Mouse (Mus musculus) kidney, postnatal 14 days (tissue): ENCODE results near the gene Bsg.
A peak's percentile ranks its signal among the peaks of the same experiment; 100 is the strongest.

Experiments
- DNase-seq: peaks from one replicate; pipeline ENCODE4 v3.0.0; 2022; ENCODE audit warnings: mixed read lengths

The Bsg gene

GRCm38 (mm10) chr10:79704065-79704969 lies at the start of gene Bsg:
Bsg (plus strand) TSS chr10:79704491.
- DNase-seq = peak; percentile 100

DNA sequence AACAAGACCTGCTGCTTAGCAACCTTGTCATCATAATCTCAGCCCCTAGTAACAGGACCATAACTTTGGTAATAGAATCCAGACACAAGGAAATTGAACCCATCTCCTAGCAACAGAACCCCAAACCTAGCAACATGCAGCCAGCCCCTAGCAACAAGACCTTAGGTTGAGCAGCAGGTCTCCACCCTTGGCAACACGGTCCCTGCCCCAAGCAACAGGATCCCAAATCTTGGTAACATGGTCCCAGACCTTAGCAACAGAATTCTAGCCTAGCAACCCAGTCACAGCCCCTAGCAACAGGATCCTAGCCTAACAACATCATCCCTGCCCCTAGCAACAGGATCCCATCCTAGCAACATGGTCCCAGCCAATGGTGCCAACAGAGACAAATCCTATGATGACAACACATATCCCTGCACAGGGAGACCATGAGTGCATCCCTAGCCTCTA lies 49.3 kb upstream of the Bsg start:
- no peak for DNase-seq

DNA sequence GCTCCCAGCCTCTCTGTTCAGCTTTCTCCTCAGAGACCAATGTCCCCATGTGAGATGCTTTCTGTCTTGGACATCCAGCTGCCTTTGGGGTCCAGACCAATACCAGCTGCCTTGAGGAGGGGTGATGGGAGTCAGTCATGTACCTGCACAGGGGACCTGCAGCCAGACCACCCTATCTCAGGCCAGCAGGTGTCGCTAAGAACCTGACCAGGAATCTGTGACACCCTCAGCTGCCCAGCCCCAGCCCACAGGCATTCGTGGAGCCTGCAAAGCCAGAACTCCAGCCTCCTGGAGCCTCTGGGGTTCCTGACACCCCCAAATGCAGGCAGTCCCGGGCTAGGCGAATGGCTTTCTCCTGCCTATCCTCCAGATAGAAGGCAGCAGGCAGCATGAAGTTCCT lies 45.5 kb upstream of the Bsg start:
- peak; percentile 51 for DNase-seq

DNA sequence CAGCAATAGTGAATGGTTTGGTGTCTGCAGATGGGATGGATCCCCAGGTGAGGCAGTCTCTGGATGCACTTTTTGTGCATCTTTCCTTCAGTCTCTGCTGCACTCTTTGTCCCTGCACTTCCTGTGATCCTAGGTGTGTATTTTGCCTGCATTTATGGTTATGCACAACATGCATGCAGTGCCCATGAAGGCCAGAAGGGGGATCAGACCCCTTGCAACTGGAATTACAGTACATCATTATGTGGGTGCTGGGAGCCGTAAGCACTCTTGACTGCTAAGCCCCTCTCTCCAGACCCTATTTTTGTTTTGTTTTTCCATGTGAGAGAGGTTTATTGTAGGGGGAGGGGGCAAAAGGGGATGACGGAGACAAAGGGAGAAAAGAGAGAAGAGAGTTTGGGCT lies 44.0 kb upstream of the Bsg start:
- DNase-seq = no peak

- no peak for DNase-seq
Observed at GRCm38 (mm10) chr10:79661861-79662260, 42.4 kb upstream of the Bsg start.

DNA sequence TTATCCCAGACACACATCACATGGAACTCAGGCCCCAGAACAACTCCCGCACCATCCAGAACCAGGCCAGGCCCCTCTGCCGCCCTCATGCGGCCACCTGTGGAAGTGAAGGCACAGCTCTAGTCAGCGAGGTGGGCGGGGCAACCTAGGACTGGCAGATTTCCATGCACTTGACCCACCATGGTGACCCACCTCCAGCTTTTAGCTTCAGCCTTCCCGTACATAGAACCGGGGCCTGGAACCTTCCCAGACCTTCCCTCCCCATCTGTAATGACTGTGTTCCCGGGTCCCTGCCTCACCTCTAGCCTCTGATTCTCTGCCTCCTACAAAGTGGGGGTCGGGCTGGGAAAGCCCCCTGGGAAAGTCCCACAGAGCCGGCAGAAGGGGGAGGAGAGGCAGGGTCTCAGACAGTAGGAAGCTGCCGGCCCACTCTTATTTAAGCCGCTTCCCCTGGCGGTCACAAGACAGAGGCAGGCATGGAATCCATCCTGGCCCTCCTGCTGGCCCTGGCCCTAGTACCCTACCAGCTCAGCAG lies 40.1 kb upstream of the Bsg start, which contains the start of gene Madcam1:
Gene Madcam1, plus strand, starts transcription at position 429 of the 535 bp plus-strand sequence.
- peak; percentile 78 for DNase-seq

GRCm38 (mm10) chr10:79665051-79665450 lies 39.2 kb upstream of the Bsg start:
- DNase-seq = no peak

- no peak for DNase-seq
Observed at GRCm38 (mm10) chr10:79666493-79666892, 37.8 kb upstream of the Bsg start.

DNA sequence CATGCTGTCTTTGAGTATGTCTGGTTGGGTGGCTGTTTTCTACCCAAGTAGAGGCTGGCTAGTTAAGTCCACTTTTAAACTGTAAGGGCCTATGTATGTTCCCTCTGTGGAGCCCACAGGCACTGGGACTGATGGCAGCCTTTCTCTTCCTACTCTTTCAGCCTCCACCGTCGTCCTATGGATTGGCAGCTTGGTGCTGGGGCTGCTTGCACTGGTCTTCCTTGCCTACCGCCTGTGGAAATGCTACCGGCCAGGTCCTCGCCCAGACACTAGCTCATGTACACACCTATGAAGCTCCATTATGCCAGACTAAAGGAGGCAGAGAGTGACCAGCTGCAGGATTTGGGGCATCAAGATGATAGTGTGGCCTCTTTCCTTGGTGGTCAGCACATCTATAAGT lies 36.2 kb upstream of the Bsg start:
- DNase-seq = no peak

DNA sequence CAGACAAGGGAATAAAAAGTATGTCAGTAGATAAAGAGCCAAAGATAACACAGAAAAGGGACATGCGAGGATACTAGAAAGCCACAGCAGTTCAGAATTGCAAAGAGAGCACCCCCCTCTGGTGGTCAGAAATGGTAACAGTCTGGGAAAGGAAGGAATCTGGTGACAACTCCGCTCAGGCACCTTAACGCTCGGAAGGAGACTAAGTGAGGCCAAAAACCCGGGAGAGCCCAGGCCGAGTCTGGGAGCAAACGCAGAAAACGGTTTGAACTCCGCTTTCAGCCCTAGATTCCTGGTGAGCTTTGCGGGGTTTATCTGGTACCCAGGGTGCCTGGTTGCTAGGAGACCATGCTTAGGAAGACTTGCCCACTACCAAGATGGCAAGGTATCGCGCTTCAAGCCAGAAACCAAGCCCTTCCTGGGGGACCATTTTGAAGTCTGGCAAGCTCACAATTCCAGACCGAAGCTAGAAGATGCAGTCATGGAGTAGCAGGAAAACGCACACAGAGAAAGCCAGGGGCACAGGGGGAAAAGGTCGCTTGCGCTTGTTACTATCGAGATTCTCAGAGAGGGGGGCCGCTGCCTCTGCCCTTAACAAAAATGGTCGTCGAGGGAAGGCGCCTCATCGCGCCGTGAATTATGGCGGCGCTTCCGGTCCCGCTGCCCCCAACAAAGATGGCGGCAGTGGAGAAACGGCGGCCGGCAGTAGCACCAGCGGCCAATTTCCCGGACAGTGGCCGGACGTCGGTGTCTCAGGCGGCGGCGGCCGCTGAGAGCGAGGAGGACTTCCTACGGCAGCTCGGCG lies 35.3 kb upstream of the Bsg start, which contains the start of gene Tpgs1:
Gene Tpgs1, plus strand, starts transcription at position 599 of the 805 bp plus-strand sequence.
- peak; percentile 92 for DNase-seq

DNA sequence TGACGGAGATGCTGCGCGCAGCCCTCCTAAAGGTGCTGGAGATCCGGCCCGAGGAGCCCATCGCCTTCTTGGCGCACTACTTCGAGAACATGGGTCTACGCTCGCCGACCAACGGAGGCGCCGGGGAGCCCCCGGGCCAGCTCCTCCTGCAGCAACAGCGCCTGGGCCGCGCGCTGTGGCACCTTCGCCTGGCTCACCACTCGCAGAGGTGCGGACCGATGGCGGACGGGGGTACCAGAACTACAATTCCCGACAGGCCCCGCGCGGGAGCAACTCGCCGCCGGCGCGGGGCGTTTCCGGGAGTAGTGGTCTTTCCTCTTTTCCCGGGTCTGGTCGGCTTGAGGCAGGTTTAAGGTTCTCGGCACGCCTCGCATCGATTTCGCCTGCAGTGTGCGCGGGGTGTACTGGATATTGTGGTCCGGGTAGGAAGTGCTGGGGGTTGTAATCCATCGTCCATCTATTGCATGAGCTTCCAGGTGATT lies 34.7 kb upstream of the Bsg start:
- DNase-seq = peak; percentile 82

GRCm38 (mm10) chr10:79670071-79670888 lies 34.0 kb upstream of the Bsg start:
- DNase-seq = no peak

DNA sequence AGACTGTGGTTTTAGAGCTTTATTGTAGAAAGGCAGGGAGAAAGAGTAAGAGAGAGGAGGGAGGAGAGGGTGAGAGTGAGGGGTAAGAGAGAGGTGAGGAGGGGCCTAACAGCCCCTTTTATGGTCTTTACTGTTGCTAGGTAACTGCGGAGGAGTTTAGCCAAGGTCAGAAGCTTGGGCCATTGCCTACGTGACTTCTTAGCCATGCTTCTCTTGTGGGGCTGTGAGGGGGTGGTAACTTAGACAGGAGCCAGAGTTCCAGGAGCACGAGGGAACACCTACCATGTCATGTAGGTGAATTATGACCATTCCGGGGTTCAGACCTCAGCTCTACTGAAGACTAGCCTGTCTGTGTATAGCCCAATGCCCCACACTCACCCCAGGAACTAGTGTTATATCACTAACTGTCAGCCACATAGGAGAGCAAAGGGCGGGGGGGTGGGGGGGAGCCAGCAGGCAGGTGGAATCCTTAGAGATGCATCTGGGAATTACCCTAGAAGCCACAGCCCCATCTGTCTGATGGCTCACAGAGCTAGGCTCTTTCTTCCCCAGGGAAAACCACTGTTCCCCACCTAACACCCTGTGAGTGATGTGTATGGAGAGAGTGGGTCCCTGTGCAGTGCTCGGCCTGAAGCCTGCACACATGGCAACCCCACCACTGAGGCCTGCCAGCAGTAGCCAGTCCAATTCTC lies 32.7 kb upstream of the Bsg start:
- no peak for DNase-seq

- DNase-seq = no peak
Observed at GRCm38 (mm10) chr10:79672088-79672455, 32.2 kb upstream of the Bsg start.

DNA sequence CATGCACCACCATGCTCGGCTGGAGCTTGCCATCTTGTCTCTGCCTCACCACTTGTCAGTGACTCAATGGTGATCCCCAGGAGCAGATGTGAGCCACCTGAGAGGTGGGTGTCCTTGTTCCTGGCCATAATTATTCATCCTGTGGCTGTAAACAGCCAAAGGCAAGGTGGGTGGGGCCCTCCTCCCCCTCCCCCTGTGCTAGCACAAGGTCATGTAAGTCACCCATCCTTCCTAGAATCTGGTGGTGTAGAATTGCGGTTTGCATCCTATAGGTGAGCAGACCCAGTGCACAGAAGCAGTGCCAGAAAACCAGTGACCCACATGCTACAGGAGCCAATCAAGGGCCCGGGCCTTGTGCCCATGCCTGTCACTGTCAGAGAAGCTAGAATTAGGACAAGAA lies 31.2 kb upstream of the Bsg start:
- DNase-seq = no peak

- DNase-seq = no peak
Observed at GRCm38 (mm10) chr10:79675346-79676035, 28.8 kb upstream of the Bsg start.

DNA sequence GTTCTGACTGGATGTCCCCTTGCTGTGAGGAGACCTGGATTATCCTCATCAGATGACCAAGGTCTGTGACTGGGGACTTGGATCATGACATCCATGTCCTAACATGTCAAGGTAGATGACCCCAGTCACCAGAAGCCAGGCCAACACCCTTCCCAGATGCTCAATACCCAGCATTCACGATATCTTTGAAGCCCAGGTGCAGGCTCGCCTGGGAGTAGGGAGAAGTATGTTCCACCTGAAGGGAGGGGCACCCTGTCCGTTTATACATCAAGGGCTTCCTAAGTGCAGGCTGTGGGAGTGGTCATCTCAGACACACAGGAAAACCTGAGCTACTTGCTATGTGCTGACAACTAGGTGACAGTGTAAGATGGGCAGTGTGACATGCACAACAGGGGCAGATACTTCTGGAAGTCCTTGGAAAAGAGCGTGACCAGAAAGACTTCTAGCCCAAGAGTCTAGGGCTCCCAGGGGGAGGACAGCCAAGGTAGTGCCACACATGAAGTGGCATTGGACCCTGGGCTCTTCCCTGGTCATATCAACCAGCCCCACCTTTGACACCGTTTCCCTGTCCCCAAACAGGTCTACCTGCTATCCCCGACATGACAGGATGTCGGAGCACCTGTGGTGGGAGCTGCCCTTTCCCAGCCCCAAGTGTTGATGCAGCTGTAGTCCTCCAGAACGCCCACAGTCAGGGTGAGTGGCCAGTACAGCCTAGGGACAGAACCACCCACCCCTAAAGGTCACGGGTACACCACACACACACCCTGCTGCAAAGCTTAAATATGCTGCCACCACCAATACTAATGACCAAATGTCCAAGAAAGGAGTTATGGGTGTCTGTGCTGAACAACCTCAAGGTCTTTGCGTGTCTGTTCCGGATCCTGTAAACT lies 23.4 kb upstream of the Bsg start:
- no peak for DNase-seq

DNA sequence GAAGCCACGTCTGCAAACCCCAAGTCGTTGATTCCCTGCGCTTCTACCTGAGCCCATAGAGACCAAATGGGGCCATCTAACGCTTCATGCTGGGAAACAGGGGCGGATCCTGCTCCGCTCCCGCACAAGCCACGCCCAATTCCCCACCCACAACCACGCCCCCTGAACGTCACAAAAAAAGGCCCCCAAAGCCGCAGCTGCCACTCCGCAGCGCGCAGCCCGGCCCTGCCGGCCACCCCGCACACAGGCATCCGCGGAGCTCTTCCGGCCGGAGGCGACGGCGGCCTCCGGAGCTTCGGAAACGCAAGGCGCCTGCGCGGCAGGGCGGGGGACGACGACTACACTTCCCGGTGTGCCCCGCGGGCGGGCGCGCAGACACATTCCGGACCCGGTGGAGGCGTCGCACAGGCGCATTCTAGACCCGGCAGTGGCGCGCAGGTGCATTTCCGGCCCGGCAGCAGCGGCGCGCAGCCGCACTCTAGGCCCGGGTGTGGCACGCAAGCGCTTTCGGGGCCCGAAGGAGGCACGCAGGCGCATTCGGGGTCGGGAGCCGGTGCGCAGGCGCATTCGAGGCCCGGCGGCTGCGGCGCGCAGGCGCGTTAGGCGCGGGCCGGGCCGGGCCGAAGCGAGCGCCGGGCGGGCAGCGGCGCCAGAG lies 22.6 kb upstream of the Bsg start, which contains the start of gene Cdc34:
Gene Cdc34, plus strand, starts transcription at position 605 of the 655 bp plus-strand sequence.
- DNase-seq = peak; percentile 100

DNA sequence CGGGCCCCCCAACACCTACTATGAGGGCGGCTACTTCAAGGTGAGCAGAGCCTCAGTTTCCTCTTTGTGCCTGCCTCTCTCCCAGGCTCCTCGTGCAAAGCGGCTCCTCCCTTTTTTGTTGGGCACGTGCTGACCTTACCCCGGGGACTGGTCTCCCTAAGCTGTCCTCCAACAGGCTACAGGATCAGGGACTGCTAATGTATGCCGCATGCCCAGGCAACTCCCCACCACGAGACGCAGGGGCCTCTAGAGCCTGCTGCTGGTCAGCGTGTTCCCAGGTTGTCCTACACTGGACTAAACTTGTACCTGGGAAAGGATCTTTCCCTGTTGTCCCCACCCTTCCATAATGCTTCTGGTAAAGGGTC lies 21.8 kb upstream of the Bsg start:
- DNase-seq = peak; percentile 49
